Mouse (Mus musculus) kidney, adult 2 months (tissue): Measurements from ENCODE around the gene Vma21-ps. TPM values are rescaled to one million over a fixed set of nuclear protein-coding genes. Genes with fewer than 3 reads are reported as not detected.
"Not testable (repeated sequence)": the region's sequence is repeated elsewhere in the genome, so short reads cannot be mapped to it uniquely, and the experiment has no call there.

Experiments
- DNase-seq: peaks from one replicate; pipeline ENCODE4 v3.0.0; 2021
- H3K27ac ChIP-seq: fragments of 200-500 bp; 2 replicates; pipeline ENCODE4 v1.5.1; 2012; ENCODE audit warnings: low read depth, low read length, control low read depth, inconsistent platforms; ENCODE audit not compliant: insufficient read depth
- H3K27me3 ChIP-seq: fragments of 200-500 bp; replicated peaks from 2 replicates; pipeline ENCODE4 v1.6.1; 2012; ENCODE audit warnings: mild to moderate bottlenecking, moderate library complexity, low read length, inconsistent platforms; ENCODE audit not compliant: control insufficient read depth, insufficient read depth
- H3K36me3 ChIP-seq: fragments of 200-500 bp; 2 replicates; pipeline ENCODE4 v1.6.1; 2012; ENCODE audit warnings: mild to moderate bottlenecking, moderate library complexity, low read length, inconsistent platforms; ENCODE audit not compliant: control insufficient read depth, insufficient read depth
- H3K4me1 ChIP-seq: fragments of 200-500 bp; 2 replicates; pipeline ENCODE4 v1.6.1; 2011; ENCODE audit warnings: low read length; ENCODE audit not compliant: control insufficient read depth, insufficient read depth
- H3K4me3 ChIP-seq: fragments of 200-500 bp; 2 replicates; pipeline ENCODE4 v1.5.1; 2011; ENCODE audit warnings: mild to moderate bottlenecking, low read depth, low read length, control low read depth; ENCODE audit not compliant: insufficient read depth
- CTCF ChIP-seq: fragments of 200-500 bp; conservative IDR thresholded peaks from 2 replicates; pipeline ENCODE4 v1.5.1; 2011; ENCODE audit warnings: low read depth, mild to moderate bottlenecking, control low read depth, low read length, moderate library complexity, mixed read lengths; ENCODE audit not compliant: insufficient read depth, insufficient read length
- POLR2A ChIP-seq: fragments of 200-500 bp; IDR thresholded peaks from one replicate; pipeline ENCODE4 v1.6.1; 2011; ENCODE audit warnings: low read depth, low read length, control low read depth
- WGBS: fragments of 180-500 bp; shearing (Covaris S2); methylation state at CpG from one replicate; pipeline ENCODE4 v1.1.7; 2018; 5-methylcytosine and 5-hydroxymethylcytosine counted together
- polyA plus RNA-seq: library from polyadenylated mRNA; depleted of rRNA; stranded (reverse); fragments of >200 nt; gene quantifications from 2 replicates; pipeline ENCODE4 v1.2.3, GENCODE M21; 2012; rRNA removed

The Vma21-ps gene
- polyA plus RNA-seq, result 1.7 TPM in 1 of 2 replicates, not detected in the other

GRCm38 (mm10) chr4:52497144-52497543 lies at the start of gene Vma21-ps:
Vma21-ps (minus strand) TSS chr4:52497244.
- not testable (repeated sequence) for H3K4me1 ChIP-seq, DNase-seq, H3K27me3 ChIP-seq, H3K27ac ChIP-seq, H3K4me3 ChIP-seq, H3K36me3 ChIP-seq
- WGBS, result 97% methylated on average over 10 of the region's 10 CpGs

- TF ChIP-seq CTCF (no peak), POLR2A (no peak)
- H3K27me3 ChIP-seq, result no peaks in the 10 kb centered on the region
- WGBS, result 83% methylated on average over 3 of the region's 3 CpGs
- no peak for DNase-seq
- H3K27ac ChIP-seq, result no peak overlapping the region
- H3K4me1 ChIP-seq, result no peaks in the 10 kb centered on the region
- H3K4me3 ChIP-seq, result no peak overlapping the region
- no peaks in the 10 kb centered on the region for H3K36me3 ChIP-seq
Observed at GRCm38 (mm10) chr4:52543001-52543400, 46.0 kb upstream of the Vma21-ps start.

- H3K4me3 ChIP-seq, result no peak overlapping the region
- WGBS, result 72% methylated on average over 2 of the region's 2 CpGs
- TF ChIP-seq CTCF, result no peak
- no peak for TF ChIP-seq POLR2A
- no peaks in the 10 kb centered on the region for H3K4me1 ChIP-seq
- no peak for DNase-seq
- H3K27ac ChIP-seq, result no peak overlapping the region
- no peaks in the 10 kb centered on the region; the same call in 1 of the 2 replicates for H3K27me3 ChIP-seq
- H3K36me3 ChIP-seq, result no peaks in the 10 kb centered on the region
Observed at GRCm38 (mm10) chr4:52530636-52531035, 33.6 kb upstream of the Vma21-ps start.

GRCm38 (mm10) chr4:52526464-52526863 lies 29.4 kb upstream of the Vma21-ps start:
- H3K36me3 ChIP-seq, result no peaks in the 10 kb centered on the region
- H3K4me3 ChIP-seq, result no peak overlapping the region
- 43% methylated on average over 5 of the region's 5 CpGs for WGBS
- no peak overlapping the region for H3K27ac ChIP-seq
- no peak for DNase-seq
- TF ChIP-seq CTCF (no peak), POLR2A (no peak)
- no peaks in the 10 kb centered on the region for H3K4me1 ChIP-seq
- no peaks in the 10 kb centered on the region; the same call in 1 of the 2 replicates for H3K27me3 ChIP-seq

- Histone ChIP-seq H3K27me3 (no peaks in the 10 kb centered on the region), H3K4me1 (no peaks in the 10 kb centered on the region), H3K27ac (no peak overlapping the region), H3K36me3 (no peaks in the 10 kb centered on the region), H3K4me3 (no peak overlapping the region)
- TF ChIP-seq POLR2A (no peak), CTCF (no peak)
- 92% methylated on average over 5 of the region's 5 CpGs for WGBS
- DNase-seq, result no peak
Observed at GRCm38 (mm10) chr4:52519301-52519700, 22.3 kb upstream of the Vma21-ps start.

- no peaks in the 10 kb centered on the region for H3K36me3 ChIP-seq
- no peak for DNase-seq
- H3K27me3 ChIP-seq, result no peaks in the 10 kb centered on the region
- H3K27ac ChIP-seq, result no peak overlapping the region
- TF ChIP-seq CTCF (no peak), POLR2A (no peak)
- H3K4me1 ChIP-seq, result no peaks in the 10 kb centered on the region
- H3K4me3 ChIP-seq, result no peak overlapping the region
- WGBS, result 24% methylated on average over 4 of the region's 4 CpGs
Observed at GRCm38 (mm10) chr4:52517580-52517979, 20.5 kb upstream of the Vma21-ps start.

- 86% methylated on average over 4 of the region's 4 CpGs for WGBS
Observed at GRCm38 (mm10) chr4:52487486-52487885, 9.6 kb downstream of the Vma21-ps start.

GRCm38 (mm10) chr4:52473431-52473830 lies 23.6 kb downstream of the Vma21-ps start:
- TF ChIP-seq CTCF (no peak), POLR2A (no peak)
- WGBS, result 57% methylated on average over 3 of the region's 3 CpGs
- H3K27ac ChIP-seq, result no peak overlapping the region
- H3K36me3 ChIP-seq, result no peaks in the 10 kb centered on the region
- no peak for DNase-seq
- no peaks in the 10 kb centered on the region for H3K27me3 ChIP-seq
- H3K4me3 ChIP-seq, result no peak overlapping the region
- H3K4me1 ChIP-seq, result no peaks in the 10 kb centered on the region

More at GRCm38 (mm10) chr4:52487486-52487885, 9.6 kb downstream of the Vma21-ps start:
- no peak for DNase-seq
- H3K36me3 ChIP-seq, result 0 out of 2 replicates have a peak, but pooled peaks cover 2% of the 10 kb centered on the region
- peaks cover 3% of the 10 kb centered on the region; the same call in 1 of the 2 replicates for H3K4me1 ChIP-seq
- no peaks in the 10 kb centered on the region for H3K27me3 ChIP-seq
- H3K27ac ChIP-seq, result no peak overlapping the region
- TF ChIP-seq CTCF, result no peak
- no peak for TF ChIP-seq POLR2A
- H3K4me3 ChIP-seq, result no peak overlapping the region
